Mouse (Mus musculus) thymus, postnatal 0 days (tissue): ENCODE data around the gene Sgsh. TPM values are rescaled to one million over a fixed set of nuclear protein-coding genes. Genes with fewer than 3 reads are reported as not detected.

Experiments used
- DNase-seq: peaks from one replicate; pipeline ENCODE4 v3.0.0-alpha.2; 2015; ENCODE audit warnings: low spot score
- microRNA counts: library from miRNA; unstranded; fragments of <30 nt; microRNA quantifications from one replicate; lab custom pipeline; 2015
- microRNA-seq: library from miRNA; unstranded; fragments of <30 nt; microRNA quantifications from one replicate; pipeline ENCODE4, GENCODE M21; 2016; ENCODE audit warnings: borderline number of aligned reads
- polyA plus RNA-seq: library from polyadenylated mRNA; unstranded; fragments of >200 nt; fragmentation: Nextera tagmentation; extraction: Ambion mirVana; gene quantifications from 2 replicates; pipeline ENCODE4 v1.2.1, GENCODE M21; 2015

Sgsh gene
- polyA plus RNA-seq, 1 experiment from 2014 or later, result 6.1 TPM

DNA sequence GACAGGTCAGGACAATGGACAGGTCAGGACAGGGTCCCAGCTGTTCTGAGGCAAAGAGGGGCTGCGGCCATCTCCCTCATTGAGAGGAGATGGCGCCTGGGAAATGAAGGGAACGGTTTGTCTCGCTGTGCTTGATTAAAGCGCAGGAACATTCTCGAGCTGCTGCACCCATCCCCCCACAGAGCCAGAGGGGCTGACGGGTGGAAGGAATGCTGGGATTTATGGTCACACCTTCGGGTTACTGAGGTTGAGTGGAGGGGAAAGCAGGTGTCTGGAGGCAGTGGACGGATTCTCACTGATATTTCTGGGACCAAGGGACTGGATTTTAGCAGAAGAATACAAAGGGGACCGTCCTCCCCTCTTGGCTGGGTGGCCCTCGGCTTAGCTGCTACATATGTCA, 47.4 kb downstream of the Sgsh start:
- no peak for DNase-seq

- no peak for DNase-seq
These were observed 47.8 kb downstream of the Sgsh start, which contains the start of gene Card14 for GRCm38 (mm10) chr11:119307658-119307867. Card14 (plus strand) TSS chr11:119307768.

- no peak for DNase-seq
These were observed 48.3 kb downstream of the Sgsh start for GRCm38 (mm10) chr11:119306762-119307657.

- DNase-seq, result peak; percentile 56
These were observed 50.2 kb downstream of the Sgsh start for GRCm38 (mm10) chr11:119304904-119305712.

DNA sequence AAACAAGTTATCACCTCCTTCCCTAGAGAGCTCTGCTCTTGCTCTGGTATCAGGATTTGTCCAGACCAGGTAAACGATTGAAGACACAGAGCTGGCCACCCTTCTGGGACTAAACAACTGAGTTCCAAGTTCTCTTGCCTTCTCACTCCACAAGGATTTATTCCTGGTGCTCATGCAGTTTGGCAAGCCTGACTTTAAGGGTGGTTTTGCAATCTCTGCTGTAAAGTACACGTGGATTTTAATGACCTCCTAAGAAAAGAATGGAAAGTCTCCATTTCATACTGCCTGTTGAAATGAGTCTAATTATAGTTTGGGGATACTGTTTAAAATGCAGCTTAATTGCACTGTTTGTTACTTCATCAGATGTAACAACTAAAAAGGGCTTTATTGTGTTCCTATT, 54.4 kb downstream of the Sgsh start:
- DNase-seq, result no peak

- DNase-seq, result no peak
These were observed 54.9 kb downstream of the Sgsh start for GRCm38 (mm10) chr11:119300246-119300935.

DNA sequence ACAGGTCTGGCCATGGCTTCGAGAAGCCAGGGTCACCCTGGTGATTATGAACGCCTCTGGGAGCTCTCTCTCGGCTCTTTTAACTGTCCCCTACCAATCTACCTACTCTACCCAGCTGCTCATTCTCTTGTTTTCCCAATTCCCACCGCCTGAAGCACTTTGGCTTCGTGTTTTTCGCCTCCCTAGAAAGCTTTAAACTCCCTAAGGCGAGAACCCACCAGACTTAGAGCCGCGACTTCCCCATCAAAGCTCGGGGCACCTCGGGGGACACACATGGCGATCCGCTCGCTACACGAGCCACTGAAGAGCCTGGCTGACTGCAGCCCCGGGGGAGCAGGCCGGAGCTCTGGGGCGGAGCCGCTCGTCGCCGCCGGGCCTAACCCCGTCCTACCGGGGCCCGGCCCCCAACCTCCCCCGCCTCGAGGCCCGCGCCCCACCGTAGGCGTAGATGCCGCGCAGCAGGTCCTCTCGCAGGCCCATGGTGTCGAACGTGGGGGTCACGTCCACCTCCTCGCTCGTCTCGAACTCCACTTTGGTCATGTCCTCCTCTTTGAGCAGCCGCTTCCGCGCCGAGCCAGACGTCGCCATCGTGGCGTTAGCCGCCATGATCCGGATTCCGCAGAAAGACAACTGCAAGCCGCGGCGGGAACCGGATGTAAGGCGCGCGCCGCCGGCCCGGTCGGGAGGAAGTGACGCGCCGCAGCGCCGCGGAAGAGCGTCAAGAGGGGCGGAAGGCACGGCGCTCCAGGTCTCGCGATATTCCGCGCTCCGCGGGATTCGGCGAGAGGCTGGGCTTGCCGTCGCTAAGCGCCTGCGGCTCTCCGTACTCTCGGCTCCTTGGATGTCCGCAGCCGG, 55.7 kb downstream of the Sgsh start, which contains the start of gene Eif4a3:
TSS of gene Eif4a3 (minus strand) at position 699 of the 855 bp plus-strand sequence.
- DNase-seq, result peak; percentile 99

DNA sequence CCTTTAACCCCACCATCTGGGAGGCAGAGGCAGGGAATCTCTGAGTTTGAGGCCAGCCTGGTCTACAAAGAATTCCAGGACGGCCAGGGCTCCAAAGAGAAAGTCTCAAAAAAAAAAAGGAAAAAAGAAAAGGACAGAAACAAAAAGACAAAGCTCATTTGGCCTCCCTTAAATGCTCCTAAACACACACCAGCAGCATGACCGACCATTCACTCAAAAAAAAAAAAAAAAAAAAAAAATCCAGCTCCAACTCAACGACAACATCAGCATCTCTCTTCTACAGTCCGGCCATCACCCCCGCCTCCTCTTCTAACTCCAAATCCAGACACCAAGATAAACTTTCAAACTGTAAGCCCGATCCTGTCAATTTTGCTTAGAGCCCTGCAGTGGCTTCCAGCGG, 56.4 kb downstream of the Sgsh start:
- DNase-seq, result no peak

DNA sequence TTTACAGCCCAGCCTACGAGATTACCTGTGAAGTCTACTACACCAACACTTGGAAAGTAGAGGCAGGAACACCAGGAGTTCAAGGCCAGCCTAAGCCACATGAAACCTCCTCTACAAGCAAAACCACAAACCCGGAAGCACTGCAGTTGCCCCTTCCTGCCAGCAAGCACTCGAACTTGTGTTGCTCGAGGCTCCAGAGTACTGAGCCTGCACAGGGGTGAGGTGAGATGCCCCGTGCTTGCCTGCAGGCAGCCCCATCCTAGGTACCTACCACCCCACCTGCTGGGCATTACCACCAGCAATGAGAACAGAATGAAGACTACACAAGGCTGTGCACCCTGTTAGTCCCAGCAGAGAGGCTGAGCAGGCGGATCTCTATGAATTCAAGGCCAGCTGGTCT, 57.3 kb downstream of the Sgsh start:
- DNase-seq, result peak; percentile 40

MicroRNA genes within 50 kb of the gene (microRNA counts, 519-probe panel; counts per million panel counts)
- 473 counts per million, percentile 71 among the panel's probes with 10 or more counts for microRNA mmu-miR-1932 (lab: Ali Mortazavi, UCI)

Small RNA genes within 50 kb of the gene (microRNA-seq; reads per million reads assigned to microRNA genes)
- gene Mir1932, result not detected

Other genes with a start within 250 kb of the Sgsh start
- 5.3 and 5.9 TPM in 2 replicates for gene Tbc1d16, start 127.0 kb downstream of the Sgsh start, polyA plus RNA-seq
- gene Ccdc40, start 127.0 kb downstream of the Sgsh start, polyA plus RNA-seq, result 4.6 and 5.3 TPM in 2 replicates
- 25.6 and 29.6 TPM in 2 replicates for gene Gaa, start 87.6 kb downstream of the Sgsh start, polyA plus RNA-seq
- 417 and 424 TPM in 2 replicates for gene Eif4a3, start 55.4 kb downstream of the Sgsh start, polyA plus RNA-seq
- gene Card14, start 47.8 kb downstream of the Sgsh start, polyA plus RNA-seq, result 0.14 and 0.17 TPM in 2 replicates
- 2.1 and 2.5 TPM in 2 replicates for gene Slc26a11, start within 50 bp of the Sgsh start, polyA plus RNA-seq
- gene Rnf213, start 37.6 kb upstream of the Sgsh start, polyA plus RNA-seq, result 18.7 and 20.2 TPM in 2 replicates
- 17.8 and 19.4 TPM in 2 replicates for gene Endov, start 135.8 kb upstream of the Sgsh start, polyA plus RNA-seq
- gene Nptx1, start 192.2 kb upstream of the Sgsh start, polyA plus RNA-seq, result 0.23 and 0.31 TPM in 2 replicates
- gene Rptor, start 247.4 kb upstream of the Sgsh start, polyA plus RNA-seq, result 12.3 and 14.0 TPM in 2 replicates